Mouse (Mus musculus): ENCODE results near the gene Igsf8. TPM values are rescaled to one million over a fixed set of nuclear protein-coding genes. Genes with fewer than 3 reads are reported as not detected.

Gene Igsf8
- 17.7 and 17.8 TPM in 2 replicates for polyA plus RNA-seq (2015; fragmentation: Nextera tagmentation; extraction: Ambion mirVana)

GRCm38 (mm10) chr1:172261477-172262078 lies at the start of gene Igsf8:
Gene Igsf8, plus strand, starts transcription at chr1:172261641.
- 68% methylated on average over 8 of the region's 8 CpGs for WGBS
- no peaks in the 10 kb centered on the region for H3K36me3 ChIP-seq (ENCODE audit: control insufficient read depth, insufficient read depth)
- H3K9ac ChIP-seq (ENCODE audit: low read depth, low read length) = no peak within 1 kb of the TSS; the same call in 1 of the 2 replicates
- H3K27ac ChIP-seq (ENCODE audit: low read depth, low read length) = no peak within 1 kb of the TSS
- ATAC-seq = no peak
- no peaks in the 10 kb centered on the region for H3K9me3 ChIP-seq (ENCODE audit: control insufficient read depth)
- TF ChIP-seq CTCF (IDR thresholded peaks at IDR 0.05; ENCODE audit: low read depth) = no peak
- H3K4me2 ChIP-seq (replicated peaks; ENCODE audit: low read depth) = no peak within 1 kb of the TSS
- no peak within 1 kb of the TSS for H3K4me3 ChIP-seq (ENCODE audit: low read depth, low read length)
- no peaks in the 10 kb centered on the region for H3K27me3 ChIP-seq (replicated peaks; ENCODE audit: control insufficient read depth, insufficient read depth, low read length)
- no peaks in the 10 kb centered on the region for H3K4me1 ChIP-seq (replicated peaks; ENCODE audit: control insufficient read depth, insufficient read depth, low read length)

GRCm38 (mm10) chr1:172212776-172213175 lies 48.7 kb upstream of the Igsf8 start:
- H3K4me2 ChIP-seq (replicated peaks; ENCODE audit: low read depth) = no peak overlapping the region
- no peaks in the 10 kb centered on the region for H3K9me3 ChIP-seq (ENCODE audit: control insufficient read depth)
- no peak overlapping the region for H3K4me3 ChIP-seq (ENCODE audit: low read depth, low read length)
- no peaks in the 10 kb centered on the region for H3K36me3 ChIP-seq (ENCODE audit: control insufficient read depth, insufficient read depth)
- H3K27ac ChIP-seq (ENCODE audit: low read depth, low read length) = no peak overlapping the region
- H3K4me1 ChIP-seq (replicated peaks; ENCODE audit: control insufficient read depth, insufficient read depth, low read length) = no peaks in the 10 kb centered on the region
- TF ChIP-seq CTCF (IDR thresholded peaks at IDR 0.05; ENCODE audit: low read depth) = no peak
- 55% methylated on average over 5 of the region's 5 CpGs for WGBS
- no peak for ATAC-seq
- H3K27me3 ChIP-seq (replicated peaks; ENCODE audit: control insufficient read depth, insufficient read depth, low read length) = no peaks in the 10 kb centered on the region
- H3K9ac ChIP-seq (ENCODE audit: low read depth, low read length) = no peak overlapping the region

- Histone ChIP-seq H3K27me3 (replicated peaks; ENCODE audit: control insufficient read depth, insufficient read depth, low read length) (no peaks in the 10 kb centered on the region), H3K36me3 (ENCODE audit: control insufficient read depth, insufficient read depth) (no peaks in the 10 kb centered on the region), H3K4me3 (ENCODE audit: low read depth, low read length) (no peak overlapping the region), H3K9me3 (ENCODE audit: control insufficient read depth) (no peaks in the 10 kb centered on the region), H3K9ac (ENCODE audit: low read depth, low read length) (no peak overlapping the region), H3K27ac (ENCODE audit: low read depth, low read length) (no peak overlapping the region), H3K4me2 (replicated peaks; ENCODE audit: low read depth) (no peak overlapping the region), H3K4me1 (replicated peaks; ENCODE audit: control insufficient read depth, insufficient read depth, low read length) (no peaks in the 10 kb centered on the region)
- no peak for ATAC-seq
- 65% methylated on average over 4 of the region's 4 CpGs for WGBS
- TF ChIP-seq CTCF (IDR thresholded peaks at IDR 0.05; ENCODE audit: low read depth) = no peak
Observed at GRCm38 (mm10) chr1:172213771-172214170, 47.7 kb upstream of the Igsf8 start.

GRCm38 (mm10) chr1:172214748-172215147 lies 46.7 kb upstream of the Igsf8 start:
- H3K4me1 ChIP-seq (replicated peaks; ENCODE audit: control insufficient read depth, insufficient read depth, low read length) = no peaks in the 10 kb centered on the region
- WGBS = 48% methylated on average over 3 of the region's 3 CpGs
- H3K36me3 ChIP-seq (ENCODE audit: control insufficient read depth, insufficient read depth) = no peaks in the 10 kb centered on the region
- H3K27ac ChIP-seq (ENCODE audit: low read depth, low read length) = no peak overlapping the region
- no peaks in the 10 kb centered on the region for H3K9me3 ChIP-seq (ENCODE audit: control insufficient read depth)
- ATAC-seq = no peak
- no peak overlapping the region for H3K9ac ChIP-seq (ENCODE audit: low read depth, low read length)
- no peaks in the 10 kb centered on the region for H3K27me3 ChIP-seq (replicated peaks; ENCODE audit: control insufficient read depth, insufficient read depth, low read length)
- no peak for TF ChIP-seq CTCF (IDR thresholded peaks at IDR 0.05; ENCODE audit: low read depth)
- no peak overlapping the region for H3K4me2 ChIP-seq (replicated peaks; ENCODE audit: low read depth)
- no peak overlapping the region for H3K4me3 ChIP-seq (ENCODE audit: low read depth, low read length)

GRCm38 (mm10) chr1:172217148-172217547 lies 44.3 kb upstream of the Igsf8 start:
- Histone ChIP-seq H3K9ac (ENCODE audit: low read depth, low read length) (no peak overlapping the region), H3K4me1 (replicated peaks; ENCODE audit: control insufficient read depth, insufficient read depth, low read length) (no peaks in the 10 kb centered on the region; the same call in 1 of the 2 replicates), H3K4me2 (replicated peaks; ENCODE audit: low read depth) (peak overlapping the region; percentile 47), H3K27me3 (replicated peaks; ENCODE audit: control insufficient read depth, insufficient read depth, low read length) (no peaks in the 10 kb centered on the region), H3K27ac (ENCODE audit: low read depth, low read length) (0 out of 2 replicates have a peak overlapping the region, but pooled peaks have one; percentile 5), H3K4me3 (ENCODE audit: low read depth, low read length) (no peak overlapping the region), H3K9me3 (ENCODE audit: control insufficient read depth) (no peaks in the 10 kb centered on the region), H3K36me3 (ENCODE audit: control insufficient read depth, insufficient read depth) (no peaks in the 10 kb centered on the region)
- ATAC-seq = peak; percentile 80
- TF ChIP-seq CTCF (IDR thresholded peaks at IDR 0.05; ENCODE audit: low read depth) = peak; percentile 97
- WGBS = 1% methylated on average over 5 of the region's 5 CpGs

- WGBS = 66% methylated on average over 15 of the region's 15 CpGs
- no peaks in the 10 kb centered on the region; the same call in 1 of the 2 replicates for H3K4me1 ChIP-seq (replicated peaks; ENCODE audit: control insufficient read depth, insufficient read depth, low read length)
- TF ChIP-seq CTCF (IDR thresholded peaks at IDR 0.05; ENCODE audit: low read depth) = no peak
- no peak overlapping the region for H3K9ac ChIP-seq (ENCODE audit: low read depth, low read length)
- no peaks in the 10 kb centered on the region for H3K27me3 ChIP-seq (replicated peaks; ENCODE audit: control insufficient read depth, insufficient read depth, low read length)
- no peak overlapping the region for H3K4me3 ChIP-seq (ENCODE audit: low read depth, low read length)
- no peaks in the 10 kb centered on the region for H3K36me3 ChIP-seq (ENCODE audit: control insufficient read depth, insufficient read depth)
- H3K9me3 ChIP-seq (ENCODE audit: control insufficient read depth) = no peaks in the 10 kb centered on the region
- no peak for ATAC-seq
- H3K27ac ChIP-seq (ENCODE audit: low read depth, low read length) = no peak overlapping the region
- H3K4me2 ChIP-seq (replicated peaks; ENCODE audit: low read depth) = no peak overlapping the region
Observed at GRCm38 (mm10) chr1:172218164-172218910, 43.1 kb upstream of the Igsf8 start.
